Mouse (Mus musculus): ENCODE data around the gene Nrros. TPM values are rescaled to one million over a fixed set of nuclear protein-coding genes. Genes with fewer than 3 reads are reported as not detected.
"Not testable (repeated sequence)": the region's sequence is repeated elsewhere in the genome, so short reads cannot be mapped to it uniquely, and the experiment has no call there.

Nrros gene
- polyA plus RNA-seq, 1 experiment = 227 TPM

GRCm38 (mm10) chr16:32108578-32108977 is 56.8 kb downstream of the Nrros start:
- TF ChIP-seq CTCF (IDR thresholded peaks at IDR 0.05; ENCODE audit: low read depth, low read length) (no peak), POLR2A (IDR thresholded peaks at IDR 0.05; ENCODE audit: borderline replicate concordance, low read depth, low read length) (no peak)
- H3K27ac ChIP-seq (ENCODE audit: insufficient read depth, low read depth, low read length) = no peak overlapping the region
- no peak overlapping the region for H3K4me3 ChIP-seq (ENCODE audit: insufficient read depth, low read length)
- peaks cover 25% of the 10 kb centered on the region for H3K4me1 ChIP-seq (ENCODE audit: control insufficient read depth, insufficient read depth, low read length)

- Histone ChIP-seq H3K4me1 (ENCODE audit: control insufficient read depth, insufficient read depth, low read length) (peaks cover 22% of the 10 kb centered on the region), H3K4me3 (ENCODE audit: insufficient read depth, low read length) (no peak overlapping the region), H3K27ac (ENCODE audit: insufficient read depth, low read depth, low read length) (no peak overlapping the region)
- TF ChIP-seq POLR2A (IDR thresholded peaks at IDR 0.05; ENCODE audit: borderline replicate concordance, low read depth, low read length) (no peak), CTCF (IDR thresholded peaks at IDR 0.05; ENCODE audit: low read depth, low read length) (peak; percentile 30; the same call in 1 of the 2 replicates)
Observed at GRCm38 (mm10) chr16:32108170-32108569, 57.2 kb downstream of the Nrros start.

GRCm38 (mm10) chr16:32107342-32108045 is 57.9 kb downstream of the Nrros start:
- H3K4me3 ChIP-seq (ENCODE audit: insufficient read depth, low read length) = no peak overlapping the region
- H3K4me1 ChIP-seq (ENCODE audit: control insufficient read depth, insufficient read depth, low read length) = peaks cover 16% of the 10 kb centered on the region
- TF ChIP-seq POLR2A (IDR thresholded peaks at IDR 0.05; ENCODE audit: borderline replicate concordance, low read depth, low read length) (no peak), CTCF (IDR thresholded peaks at IDR 0.05; ENCODE audit: low read depth, low read length) (no peak)
- H3K27ac ChIP-seq (ENCODE audit: insufficient read depth, low read depth, low read length) = no peak overlapping the region

- no peak overlapping the region for H3K4me3 ChIP-seq (ENCODE audit: insufficient read depth, low read length)
- H3K4me1 ChIP-seq (ENCODE audit: control insufficient read depth, insufficient read depth, low read length) = peaks cover 8% of the 10 kb centered on the region
- no peak for TF ChIP-seq POLR2A (IDR thresholded peaks at IDR 0.05; ENCODE audit: borderline replicate concordance, low read depth, low read length)
- TF ChIP-seq CTCF (IDR thresholded peaks at IDR 0.05; ENCODE audit: low read depth, low read length) = no peak
- no peak overlapping the region for H3K27ac ChIP-seq (ENCODE audit: insufficient read depth, low read depth, low read length)
Observed at GRCm38 (mm10) chr16:32105698-32106097, 59.7 kb downstream of the Nrros start.

- TF ChIP-seq CTCF (IDR thresholded peaks at IDR 0.05; ENCODE audit: low read depth, low read length) (no peak), POLR2A (IDR thresholded peaks at IDR 0.05; ENCODE audit: borderline replicate concordance, low read depth, low read length) (no peak)
- Histone ChIP-seq H3K27ac (ENCODE audit: insufficient read depth, low read depth, low read length) (no peak overlapping the region), H3K4me3 (ENCODE audit: insufficient read depth, low read length) (no peak overlapping the region), H3K4me1 (ENCODE audit: control insufficient read depth, insufficient read depth, low read length) (peaks cover 4% of the 10 kb centered on the region; the same call in 1 of the 2 replicates)
Observed at GRCm38 (mm10) chr16:32102295-32102694, 63.1 kb downstream of the Nrros start.

- no peak for TF ChIP-seq CTCF (IDR thresholded peaks at IDR 0.05; ENCODE audit: low read depth, low read length)
- no peak for TF ChIP-seq POLR2A (IDR thresholded peaks at IDR 0.05; ENCODE audit: borderline replicate concordance, low read depth, low read length)
- Histone ChIP-seq H3K27ac (ENCODE audit: insufficient read depth, low read depth, low read length) (peak within 1 kb of the TSS; percentile 39), H3K4me1 (ENCODE audit: control insufficient read depth, insufficient read depth, low read length) (peaks cover 4% of the 10 kb centered on the region; the same call in 1 of the 2 replicates), H3K4me3 (ENCODE audit: insufficient read depth, low read length) (peak within 1 kb of the TSS; percentile 93)
Observed at GRCm38 (mm10) chr16:32099638-32100150, 65.7 kb downstream of the Nrros start, which contains the start of the genes Pigx and Cep19. Pigx (minus strand) TSS chr16:32099740. Cep19 (plus strand) TSS chr16:32099800.

GRCm38 (mm10) chr16:32098897-32099637 is 66.3 kb downstream of the Nrros start:
- Histone ChIP-seq H3K27ac (ENCODE audit: insufficient read depth, low read depth, low read length) (peak overlapping the region; percentile 39), H3K4me1 (ENCODE audit: control insufficient read depth, insufficient read depth, low read length) (peaks cover 4% of the 10 kb centered on the region; the same call in 1 of the 2 replicates), H3K4me3 (ENCODE audit: insufficient read depth, low read length) (peak overlapping the region; percentile 93)
- TF ChIP-seq POLR2A (IDR thresholded peaks at IDR 0.05; ENCODE audit: borderline replicate concordance, low read depth, low read length) = no peak
- no peak for TF ChIP-seq CTCF (IDR thresholded peaks at IDR 0.05; ENCODE audit: low read depth, low read length)

- H3K27ac ChIP-seq (ENCODE audit: insufficient read depth, low read depth, low read length); H3K4me1 ChIP-seq (ENCODE audit: control insufficient read depth, insufficient read depth, low read length); H3K4me3 ChIP-seq (ENCODE audit: insufficient read depth, low read length): not testable (repeated sequence)
Observed at GRCm38 (mm10) chr16:32097757-32098156, 67.6 kb downstream of the Nrros start.

Other genes with a start within 250 kb of the Nrros start
- 12.2 and 12.6 TPM in 2 replicates for gene Pigz, start 231.7 kb downstream of the Nrros start, polyA plus RNA-seq (2012; ENCODE audit: insufficient read depth, insufficient read length, missing spikeins)
- gene 0610012G03Rik, start 217.1 kb downstream of the Nrros start, polyA plus RNA-seq (2012; ENCODE audit: insufficient read depth, insufficient read length, missing spikeins) = 49.1 and 52.0 TPM in 2 replicates
- gene Ncbp2, start 217.1 kb downstream of the Nrros start, polyA plus RNA-seq (2012; ENCODE audit: insufficient read depth, insufficient read length, missing spikeins) = 52.3 and 64.4 TPM in 2 replicates
- gene Senp5, start 162.3 kb downstream of the Nrros start, polyA plus RNA-seq (2012; ENCODE audit: insufficient read depth, insufficient read length, missing spikeins) = 13.6 and 14.4 TPM in 2 replicates
- gene Pak2, start 86.3 kb downstream of the Nrros start, polyA plus RNA-seq (2012; ENCODE audit: insufficient read depth, insufficient read length, missing spikeins) = 58.8 and 63.0 TPM in 2 replicates
- 39.1 and 49.3 TPM in 2 replicates for gene Pigx, start 65.9 kb downstream of the Nrros start, polyA plus RNA-seq (2012; ENCODE audit: insufficient read depth, insufficient read length, missing spikeins)
- 10.9 and 12.2 TPM in 2 replicates for gene Cep19, start 65.8 kb downstream of the Nrros start, polyA plus RNA-seq (2012; ENCODE audit: insufficient read depth, insufficient read length, missing spikeins)
- gene Bex6, start 14.2 kb upstream of the Nrros start, polyA plus RNA-seq (2012; ENCODE audit: insufficient read depth, insufficient read length, missing spikeins) = 1.4 and 1.9 TPM in 2 replicates
- 8.5 and 8.6 TPM in 2 replicates for gene Fbxo45, start 81.6 kb upstream of the Nrros start, polyA plus RNA-seq (2012; ENCODE audit: insufficient read depth, insufficient read length, missing spikeins)
- gene Wdr53, start 81.6 kb upstream of the Nrros start, polyA plus RNA-seq (2012; ENCODE audit: insufficient read depth, insufficient read length, missing spikeins) = 18.0 and 20.3 TPM in 2 replicates
- gene Smco1, start 105.9 kb upstream of the Nrros start, polyA plus RNA-seq (2012; ENCODE audit: insufficient read depth, insufficient read length, missing spikeins) = not detected in 2 replicates
- gene Rnf168, start 111.9 kb upstream of the Nrros start, polyA plus RNA-seq (2012; ENCODE audit: insufficient read depth, insufficient read length, missing spikeins) = 10.5 and 11.2 TPM in 2 replicates
- 17.9 and 19.6 TPM in 2 replicates for gene Ubxn7, start 166.7 kb upstream of the Nrros start, polyA plus RNA-seq (2012; ENCODE audit: insufficient read depth, insufficient read length, missing spikeins)
- gene Tm4sf19, start 234.9 kb upstream of the Nrros start, polyA plus RNA-seq (2012; ENCODE audit: insufficient read depth, insufficient read length, missing spikeins) = 3.0 and 4.4 TPM in 2 replicates

All from bone marrow macrophage, adult 2 months (primary cell).